Mouse (Mus musculus): ENCODE results near the gene Ssbp1. TPM values are rescaled to one million over a fixed set of nuclear protein-coding genes. Genes with fewer than 3 reads are reported as not detected.

Ssbp1 gene
- total RNA-seq (2015; ENCODE audit: low replicate concordance) (22.0 and 46.1 TPM in 2 replicates), total RNA-seq (2017; ENCODE audit: low replicate concordance) (11.0 and 11.8 TPM in 2 replicates)

DNA sequence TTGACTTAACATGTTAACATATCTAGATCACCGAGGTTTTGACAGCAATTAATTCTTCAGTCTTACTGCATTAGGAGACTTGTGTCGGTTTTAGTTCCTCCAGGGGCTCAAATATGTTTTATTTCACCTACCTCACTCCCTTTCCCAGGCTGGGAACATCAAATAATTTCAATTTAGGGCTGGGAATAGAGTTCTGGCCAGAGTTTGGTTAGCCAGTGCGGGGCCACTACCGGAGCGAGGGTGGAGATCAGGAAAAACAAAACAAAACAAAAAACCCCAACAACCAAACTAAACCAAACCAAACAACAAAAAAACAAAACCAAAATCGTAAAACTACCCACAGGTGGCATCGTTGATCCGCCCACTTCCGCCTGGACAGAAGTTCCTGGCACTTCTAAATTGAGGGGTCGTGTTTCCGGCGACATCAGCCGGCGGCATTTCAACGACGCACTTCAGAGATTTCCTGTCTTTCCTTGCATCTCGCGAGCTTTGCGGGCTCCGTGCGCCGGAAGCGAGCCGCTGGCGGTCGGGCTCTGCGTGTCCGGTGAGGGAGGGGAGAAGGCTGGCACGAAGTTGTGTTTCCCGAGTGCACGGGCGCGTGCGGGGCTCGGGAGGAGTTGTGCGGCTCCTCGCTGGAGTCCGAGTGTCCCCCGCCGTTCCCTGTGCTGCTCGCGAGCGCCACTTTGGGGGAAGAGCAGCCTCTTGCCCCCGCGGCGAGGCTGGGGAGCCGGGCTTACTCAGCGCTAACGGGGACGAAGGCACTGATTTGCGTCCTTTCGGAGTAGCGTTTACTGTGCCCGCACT lies at the start of gene Ssbp1:
TSS of gene Ssbp1 (plus strand) at position 437 of the 804 bp plus-strand sequence.
- peak; percentile 94 for ATAC-seq (replicated peaks; ENCODE audit: low FRiP score, poor library complexity, severe bottlenecking)

GRCm38 (mm10) chr6:40423013-40423412 lies 48.1 kb upstream of the Ssbp1 start:
- no peak for ATAC-seq (replicated peaks; ENCODE audit: low FRiP score, poor library complexity, severe bottlenecking)

GRCm38 (mm10) chr6:40423774-40424173 lies 47.4 kb upstream of the Ssbp1 start:
- ATAC-seq (replicated peaks; ENCODE audit: low FRiP score, poor library complexity, severe bottlenecking), result no peak

- ATAC-seq (replicated peaks; ENCODE audit: low FRiP score, poor library complexity, severe bottlenecking), result no peak
Observed at GRCm38 (mm10) chr6:40427441-40427840, 43.7 kb upstream of the Ssbp1 start.

DNA sequence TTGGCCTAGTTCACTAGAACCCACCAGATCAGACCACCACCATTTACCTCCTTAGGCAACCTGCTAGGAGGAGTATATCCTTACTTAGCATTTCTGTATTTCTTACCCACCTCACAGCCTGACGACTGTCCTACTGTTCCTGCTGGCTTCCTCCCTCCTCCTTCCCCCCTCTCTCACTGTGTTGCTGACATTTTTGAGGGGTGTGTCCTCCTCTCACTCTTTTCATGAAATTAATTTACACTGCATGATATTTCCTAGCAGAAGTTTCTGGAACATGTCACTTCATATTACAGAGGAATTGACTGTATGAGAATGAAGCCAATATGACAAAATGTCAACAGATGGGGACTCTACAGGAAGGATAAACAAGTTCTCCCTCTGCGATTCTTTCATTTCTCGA lies 42.5 kb upstream of the Ssbp1 start:
- ATAC-seq (replicated peaks; ENCODE audit: low FRiP score, poor library complexity, severe bottlenecking), result no peak

DNA sequence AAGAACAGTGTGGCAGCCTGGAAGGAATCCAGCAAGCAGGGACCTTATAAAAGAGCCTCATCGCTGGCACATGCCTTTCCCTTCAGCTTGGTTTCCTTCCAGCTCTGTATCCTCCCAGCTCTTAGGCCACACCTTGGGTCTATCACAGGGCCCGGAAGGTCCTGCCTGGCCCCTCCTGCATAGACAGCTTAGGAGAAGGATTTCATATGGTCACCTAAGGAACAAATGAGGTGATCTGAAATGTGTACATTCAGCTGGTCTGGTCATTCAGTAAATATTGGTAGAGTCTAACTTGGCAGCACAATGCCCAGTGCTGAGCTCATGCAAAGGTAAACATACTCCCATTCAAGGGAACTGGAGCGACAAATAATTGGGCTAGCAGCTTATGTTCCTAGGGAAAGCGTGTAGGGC lies 41.6 kb upstream of the Ssbp1 start:
- no peak for ATAC-seq (replicated peaks; ENCODE audit: low FRiP score, poor library complexity, severe bottlenecking)

DNA sequence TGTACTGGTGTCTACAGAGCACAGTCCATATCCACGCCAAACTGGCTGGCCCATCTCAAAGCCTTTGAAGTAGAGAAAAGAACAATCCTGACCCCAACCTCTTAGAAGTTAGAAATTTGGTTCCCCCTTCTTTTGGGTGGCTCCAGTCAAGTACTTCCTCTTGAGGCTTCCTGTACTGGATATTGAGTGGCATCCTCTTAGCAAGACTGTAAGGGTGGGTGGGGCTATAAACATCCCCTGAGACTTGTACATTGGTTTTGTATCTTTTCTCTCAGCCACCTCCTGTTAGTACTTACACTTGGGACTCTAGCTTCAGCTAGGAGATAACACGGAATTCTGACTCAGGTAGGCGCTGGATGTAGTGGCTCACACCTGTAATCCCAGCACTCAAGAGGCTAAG lies 40.9 kb upstream of the Ssbp1 start:
- no peak for ATAC-seq (replicated peaks; ENCODE audit: low FRiP score, poor library complexity, severe bottlenecking)

- ATAC-seq (replicated peaks; ENCODE audit: low FRiP score, poor library complexity, severe bottlenecking), result no peak
Observed at GRCm38 (mm10) chr6:40430878-40431277, 40.3 kb upstream of the Ssbp1 start.

GRCm38 (mm10) chr6:40431356-40431755 lies 39.8 kb upstream of the Ssbp1 start:
- ATAC-seq (replicated peaks; ENCODE audit: low FRiP score, poor library complexity, severe bottlenecking), result no peak

DNA sequence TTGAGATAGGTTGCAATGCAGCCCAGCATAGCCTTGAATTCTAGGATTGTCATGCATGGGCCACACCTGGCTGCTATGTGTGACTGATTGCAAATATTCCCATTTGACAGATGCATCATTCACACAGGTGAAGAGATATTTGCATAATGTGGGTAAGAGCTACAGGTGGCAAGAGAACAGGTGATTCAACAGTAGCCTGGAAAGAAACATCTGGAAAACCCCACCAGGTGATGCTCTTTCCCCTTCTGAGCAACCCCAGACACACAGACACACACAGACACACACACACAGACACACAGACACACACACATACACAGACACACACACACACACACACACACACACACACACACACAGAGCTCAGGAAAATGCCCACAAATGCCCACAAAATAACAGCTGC lies 39.3 kb upstream of the Ssbp1 start:
- no peak for ATAC-seq (replicated peaks; ENCODE audit: low FRiP score, poor library complexity, severe bottlenecking)

DNA sequence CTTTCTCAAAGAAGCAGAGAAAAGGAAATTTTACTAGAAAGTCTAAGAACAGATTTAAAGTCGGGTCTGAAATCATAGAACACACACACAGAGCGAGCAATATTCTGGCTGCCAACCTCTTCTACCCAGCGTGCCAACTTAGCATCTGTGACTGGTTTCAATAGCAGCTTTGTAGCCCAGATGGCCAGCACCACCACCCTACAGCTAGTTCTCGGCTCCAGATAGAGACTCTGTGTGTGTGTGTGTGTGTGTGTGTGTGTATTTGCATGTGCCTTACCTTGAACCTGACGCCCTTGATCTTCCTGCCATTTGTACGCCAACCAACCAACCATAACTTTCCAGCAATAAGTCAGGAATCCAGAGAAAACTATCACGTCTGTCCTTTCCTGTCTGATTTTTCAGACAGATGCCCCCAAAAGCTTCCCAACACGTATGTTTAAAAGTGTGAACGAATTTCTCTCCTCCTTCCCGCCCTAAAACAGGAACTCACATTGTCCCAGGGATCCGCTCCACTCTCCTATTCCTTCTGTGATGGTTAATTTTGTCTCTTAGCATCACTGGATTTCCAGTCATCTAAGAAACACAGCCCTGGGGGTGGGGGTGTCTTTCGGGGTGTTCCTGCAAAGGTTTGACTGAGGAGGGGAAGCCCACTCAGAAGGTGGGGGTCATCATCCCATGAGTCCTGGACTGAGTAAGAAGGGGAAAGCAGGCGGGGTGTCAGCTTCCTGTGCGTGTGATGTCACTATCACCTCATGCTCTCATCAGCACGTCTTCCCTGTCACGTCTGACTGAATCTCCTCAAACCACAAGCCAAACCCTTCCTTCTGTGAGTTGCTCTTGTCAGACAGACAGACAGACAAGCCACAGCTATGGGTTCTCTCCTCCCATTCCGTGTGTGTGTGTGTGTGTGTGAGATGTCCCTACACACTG lies 38.5 kb upstream of the Ssbp1 start:
- ATAC-seq (replicated peaks; ENCODE audit: low FRiP score, poor library complexity, severe bottlenecking), result no peak

- ATAC-seq (replicated peaks; ENCODE audit: low FRiP score, poor library complexity, severe bottlenecking), result no peak
Observed at GRCm38 (mm10) chr6:40434697-40435096, 36.5 kb upstream of the Ssbp1 start.

DNA sequence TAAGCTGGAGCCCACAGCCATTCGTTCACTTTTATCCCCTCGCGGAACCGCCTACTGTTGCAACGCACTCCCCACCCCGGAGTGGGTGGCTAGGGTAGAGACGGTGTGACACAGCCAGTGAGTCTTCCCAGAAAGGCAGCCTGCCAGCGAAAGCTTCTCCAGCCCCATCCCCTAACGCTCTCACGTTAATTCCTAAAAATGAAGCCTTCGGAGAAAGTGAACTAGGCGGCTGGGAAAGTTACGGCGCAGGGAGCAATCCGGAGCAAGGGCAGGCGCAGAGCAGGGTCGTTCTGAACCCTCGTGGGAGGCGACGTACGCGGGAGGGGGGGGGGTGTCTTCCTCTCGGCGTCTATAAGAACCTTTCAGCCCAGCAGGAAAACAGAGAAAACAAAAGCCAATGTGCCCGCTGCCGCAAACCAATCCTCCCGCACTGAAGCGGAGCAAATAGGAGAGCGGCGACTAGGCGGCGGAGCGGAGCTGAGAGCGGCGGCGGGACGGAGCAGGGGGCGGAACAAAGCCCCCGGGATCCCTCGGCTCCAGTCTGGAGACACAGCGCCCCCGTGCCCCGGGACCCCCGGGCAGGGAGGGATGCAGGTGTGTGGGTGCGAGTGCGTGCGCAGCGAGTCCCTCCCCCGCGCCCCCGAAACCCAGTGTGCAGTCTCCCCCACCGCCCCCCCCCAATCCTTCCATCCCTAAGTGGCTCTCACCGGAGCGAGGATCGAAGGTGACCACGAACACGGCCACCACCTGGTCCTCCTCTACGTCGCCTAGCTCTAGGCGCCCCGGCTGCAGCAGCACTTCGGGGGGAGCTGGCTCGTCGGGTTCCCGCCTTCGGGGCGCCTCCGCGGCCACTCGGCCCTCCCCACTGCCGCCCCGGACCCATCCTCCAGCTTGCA lies 35.8 kb upstream of the Ssbp1 start:
- ATAC-seq (replicated peaks; ENCODE audit: low FRiP score, poor library complexity, severe bottlenecking), result no peak

- ATAC-seq (replicated peaks; ENCODE audit: low FRiP score, poor library complexity, severe bottlenecking), result no peak
Observed at GRCm38 (mm10) chr6:40436047-40436483, 35.1 kb upstream of the Ssbp1 start, which contains the start of gene E330009J07Rik. E330009J07Rik (minus strand) TSS chr6:40436135.

- ATAC-seq (replicated peaks; ENCODE audit: low FRiP score, poor library complexity, severe bottlenecking), result no peak
Observed at GRCm38 (mm10) chr6:40438936-40439335, 32.2 kb upstream of the Ssbp1 start, which contains the start of gene Wee2. Wee2 (plus strand) TSS chr6:40439088.

- no peak for ATAC-seq (replicated peaks; ENCODE audit: low FRiP score, poor library complexity, severe bottlenecking)
Observed at GRCm38 (mm10) chr6:40439731-40440130, 31.4 kb upstream of the Ssbp1 start.

DNA sequence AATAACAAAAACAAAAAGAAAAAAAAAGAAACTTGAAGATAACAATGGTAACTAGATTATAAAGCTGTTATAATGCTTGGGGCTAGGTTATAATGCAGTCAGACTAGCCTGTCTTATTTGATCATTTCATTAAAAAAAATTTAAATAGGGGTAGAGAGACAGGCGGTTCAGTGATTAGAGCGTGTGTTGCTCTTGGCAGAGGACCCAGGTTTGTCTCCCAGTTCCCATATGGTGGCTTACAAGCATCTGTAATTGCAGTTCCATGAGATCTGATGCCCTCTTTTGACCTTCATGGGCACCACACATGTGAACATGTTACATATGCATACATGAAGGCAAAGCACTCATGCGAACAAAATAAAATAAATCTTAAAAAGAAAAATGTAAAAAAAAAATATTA lies 29.9 kb upstream of the Ssbp1 start:
- no peak for ATAC-seq (replicated peaks; ENCODE audit: low FRiP score, poor library complexity, severe bottlenecking)

- no peak for ATAC-seq (replicated peaks; ENCODE audit: low FRiP score, poor library complexity, severe bottlenecking)
Observed at GRCm38 (mm10) chr6:40441755-40442154, 29.4 kb upstream of the Ssbp1 start.

DNA sequence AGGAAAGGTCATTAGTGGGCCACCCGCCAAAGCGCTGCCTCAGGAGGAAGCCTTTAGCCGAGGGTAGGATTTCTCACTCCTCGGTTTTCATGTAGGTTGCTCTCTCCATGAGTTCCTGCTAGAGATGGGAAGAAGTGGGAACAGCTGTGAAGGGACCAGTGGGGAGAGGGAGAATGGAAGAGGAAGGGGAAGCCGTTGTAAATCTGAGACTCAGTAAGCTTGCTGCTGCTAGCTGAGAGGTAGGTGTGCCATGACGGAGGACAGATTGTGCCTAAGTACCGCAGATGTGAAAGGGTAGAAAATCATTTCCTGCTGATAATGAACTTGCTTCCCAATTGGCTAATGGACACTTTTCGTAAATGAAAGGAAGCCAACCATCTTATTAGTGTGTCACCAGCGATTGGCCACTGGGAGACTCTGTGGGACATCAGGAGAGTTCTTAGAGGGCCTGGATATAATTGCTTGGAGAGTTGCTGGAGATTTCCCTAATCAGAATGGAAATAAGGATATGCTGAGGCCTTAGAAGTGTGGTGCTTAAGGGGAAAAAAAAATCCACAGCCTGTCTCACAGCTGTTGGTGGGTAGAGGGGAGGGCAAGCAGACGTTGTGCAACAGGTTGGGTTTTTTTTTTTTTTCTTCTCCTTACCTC lies 27.7 kb upstream of the Ssbp1 start:
- ATAC-seq (replicated peaks; ENCODE audit: low FRiP score, poor library complexity, severe bottlenecking), result no peak

Measured in erythroid progenitor cell, adult 5-6 weeks (primary cell).